Mouse (Mus musculus) retina, postnatal 1 day (tissue): Measurements from ENCODE around the gene Edn1.

Experiments
- DNase-seq: peaks from one replicate; pipeline ENCODE4 v3.0.0-alpha.2; 2012

The Edn1 gene

GRCm38 (mm10) chr13:42328576-42328975 lies 27.3 kb downstream of the Edn1 start:
- no peak for DNase-seq

GRCm38 (mm10) chr13:42331104-42331503 lies 29.8 kb downstream of the Edn1 start:
- DNase-seq: no peak

GRCm38 (mm10) chr13:42334981-42335380 lies 33.7 kb downstream of the Edn1 start:
- DNase-seq: no peak

DNA sequence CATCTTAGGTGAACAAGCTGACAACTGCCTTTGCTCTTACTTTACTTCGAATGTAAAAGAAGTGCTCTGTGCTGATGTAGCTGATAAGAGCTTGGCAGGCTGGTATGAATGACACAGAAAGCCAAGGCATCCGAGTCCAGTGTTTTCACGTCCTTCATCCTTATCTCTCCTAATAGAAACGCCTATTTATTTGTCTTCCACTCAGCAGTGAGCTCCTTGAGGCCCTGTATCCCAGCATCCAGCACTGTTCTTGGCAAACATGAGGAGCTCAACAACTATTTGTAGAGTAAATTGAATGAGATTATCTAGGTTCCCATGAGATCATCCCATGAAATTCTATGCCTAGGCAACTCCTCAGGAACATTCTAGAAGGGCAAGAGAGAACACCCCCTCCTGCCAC lies 35.1 kb downstream of the Edn1 start:
- DNase-seq: no peak

GRCm38 (mm10) chr13:42337072-42337471 lies 35.8 kb downstream of the Edn1 start:
- no peak for DNase-seq

GRCm38 (mm10) chr13:42339466-42339865 lies 38.2 kb downstream of the Edn1 start:
- DNase-seq: no peak

- no peak for DNase-seq
Observed at GRCm38 (mm10) chr13:42341871-42342532, 40.7 kb downstream of the Edn1 start.

DNA sequence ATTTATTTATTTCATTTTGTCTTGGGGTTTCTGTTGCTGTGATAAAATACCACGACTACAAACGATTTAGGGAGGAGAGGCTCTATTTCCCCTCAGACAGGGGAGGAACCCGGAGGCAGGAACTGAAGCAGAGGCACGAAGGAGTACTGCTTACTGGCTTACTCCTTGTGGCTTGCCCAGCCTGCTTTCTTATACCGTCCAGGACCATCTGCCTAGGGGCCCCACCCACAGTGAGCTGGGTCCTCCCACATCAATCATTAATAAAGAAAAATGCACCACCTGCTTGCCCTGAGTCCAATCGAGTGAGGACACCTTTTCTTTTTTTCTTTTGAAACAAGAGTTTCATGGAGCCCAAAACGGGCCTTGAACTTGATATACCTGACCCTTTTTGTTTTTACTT lies 44.2 kb downstream of the Edn1 start:
- DNase-seq: no peak

GRCm38 (mm10) chr13:42346414-42346813 lies 45.1 kb downstream of the Edn1 start:
- DNase-seq: no peak

GRCm38 (mm10) chr13:42351675-42352074 lies 50.4 kb downstream of the Edn1 start:
- DNase-seq: no peak
